In the genomic region with DNA sequence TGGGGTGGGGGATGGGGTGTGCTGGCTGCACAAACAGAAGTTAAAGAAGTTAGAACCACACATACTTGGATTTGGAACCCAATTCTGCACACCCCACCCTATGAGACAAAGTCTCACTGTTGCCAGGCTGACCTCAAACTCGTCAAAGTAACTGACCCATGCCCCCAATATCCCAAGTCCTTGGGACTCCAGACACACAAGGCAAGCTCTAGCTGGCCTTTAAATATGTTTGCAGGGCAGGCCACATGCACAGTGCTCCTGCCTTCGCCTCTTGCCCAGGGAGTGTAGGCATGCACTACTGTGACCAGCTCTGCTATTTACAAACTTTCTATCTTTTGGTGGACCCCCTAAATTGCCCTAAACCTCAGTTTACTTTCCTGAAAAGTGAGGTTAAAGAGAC, we compare ENCODE assay signal across 28 mouse cellular contexts. TPM values are rescaled to one million over a fixed set of nuclear protein-coding genes. Genes with fewer than 3 reads are reported as not detected.
"Had no signal": no experiment of that assay in that cellular context is flagged by ENCODE, and none has a peak within 500 bp of the region (broad histone marks: within the 10 kb centered on the region; RNA-seq: fewer than 3 reads in every experiment).

No protein-coding gene starts in this region.

- H3K4me2 ChIP-seq: heart, embryonic 12.5 days; hindbrain, embryonic 12.5 days; hindbrain, embryonic 14.5 days; intestine, embryonic 15.5 days; limb, embryonic 12.5 days; liver, embryonic 11.5 days; liver, embryonic 13.5 days had no signal

- H3K27ac ChIP-seq: heart, embryonic 10.5 days; hindbrain, embryonic 10.5 days; hindbrain, embryonic 12.5 days; hindbrain, embryonic 14.5 days; intestine, embryonic 15.5 days; layer of hippocampus, adult 2 months; left cerebral cortex, adult 2 months; limb, embryonic 10.5 days; limb, embryonic 12.5 days; liver, embryonic 13.5 days had no signal

- H3K4me3 ChIP-seq: heart, embryonic 10.5 days; heart, embryonic 12.5 days; hindbrain, embryonic 10.5 days; hindbrain, embryonic 12.5 days; intestine, embryonic 15.5 days; layer of hippocampus, adult 2 months; left cerebral cortex, adult 2 months; limb, embryonic 10.5 days; limb, embryonic 12.5 days; liver, embryonic 13.5 days had no signal

- H3K4me1 ChIP-seq: hindbrain, embryonic 12.5 days; limb, embryonic 12.5 days had no signal

- H3K9me3 ChIP-seq: heart, embryonic 10.5 days; heart, embryonic 12.5 days; hindbrain, embryonic 10.5 days; hindbrain, embryonic 12.5 days; intestine, embryonic 15.5 days; limb, embryonic 10.5 days; limb, embryonic 12.5 days; liver, embryonic 13.5 days had no signal

- H3K27me3 ChIP-seq: heart, embryonic 12.5 days; hindbrain, embryonic 12.5 days; intestine, embryonic 15.5 days; limb, embryonic 12.5 days; liver, embryonic 13.5 days had no signal

- DNase-seq: heart, adult 18-20 months; heart, postnatal 10 days; heart, postnatal 4 days; kidney, adult 18-20 months; kidney, adult 8-10 months; kidney, postnatal 10 days; kidney, postnatal 25 days; kidney, postnatal 4 days; liver; liver, embryonic 13.5 days had no signal

- H3K36me3 ChIP-seq: heart, embryonic 12.5 days; hindbrain, embryonic 10.5 days; hindbrain, embryonic 12.5 days; intestine, embryonic 15.5 days; limb, embryonic 10.5 days; limb, embryonic 12.5 days; liver, embryonic 13.5 days had no signal

RNA-seq across cellular contexts. Expression of gene Atp2a1, which starts 7.7 kb away (rescaled TPM):
- total RNA-seq: granulocyte monocyte progenitor cell, adult 5-6 weeks had no signal

RNA-seq across cellular contexts. Expression of gene Cd19, which starts 40.6 kb away (rescaled TPM):
- total RNA-seq: granulocyte monocyte progenitor cell, adult 5-6 weeks; layer of hippocampus, adult 2 months; layer of hippocampus, postnatal 25 days; left cerebral cortex, adult 2 months; left cerebral cortex, postnatal 14 days; left cerebral cortex, postnatal 36 days had no signal
- polyA plus RNA-seq: heart, embryonic 10.5 days; heart, embryonic 12.5 days; heart, embryonic 14.5 days; hindbrain, embryonic 10.5 days; hindbrain, embryonic 12.5 days; hindbrain, embryonic 14.5 days; hindbrain, embryonic 16.5 days; intestine, embryonic 15.5 days; kidney, embryonic 14.5 days; limb, embryonic 10.5 days; limb, embryonic 12.5 days; liver, embryonic 11.5 days had no signal
